Comparison of ENCODE assay signal across 8 mouse cellular contexts in genomic region chr10:75212981-75213380, GRCm38 (mm10). TPM values are rescaled to one million over a fixed set of nuclear protein-coding genes. Genes with fewer than 3 reads are reported as not detected.
DNase-seq lines count a peak whose midpoint lies in the region; ATAC-seq and TF ChIP-seq lines count a peak whose summit lies in the region.

No protein-coding gene starts in this region.

- no peak for TF ChIP-seq EP300 in CH12.LX (IDR thresholded peaks at IDR 0.05; ENCODE audit: low read length)

- peaks cover 3 to 37% of the 10 kb centered on the region in 2 experiments; a peak in 3 of 4 replicates for H3K4me1 ChIP-seq in CH12.LX (ENCODE audit: control insufficient read depth in 1 of 2, insufficient read depth in 2 of 2)
- H3K4me1 ChIP-seq in embryonic facial prominence, embryonic 11.5 days (ENCODE audit: control insufficient read depth, insufficient read depth, low read length) = no peaks in the 10 kb centered on the region
- peaks cover 18% of the 10 kb centered on the region for H3K4me1 ChIP-seq in hindbrain, embryonic 13.5 days (replicated peaks)
- H3K4me1 ChIP-seq in limb, embryonic 14.5 days (ENCODE audit: control insufficient read depth, insufficient read depth, low read length) = peaks cover 6% of the 10 kb centered on the region; the same call in 1 of the 2 replicates
- no peaks in the 10 kb centered on the region for H3K4me1 ChIP-seq in olfactory bulb, adult 2 months (ENCODE audit: control insufficient read depth, insufficient read depth, low read length)

- peaks cover 7% of the 10 kb centered on the region for H3K9me3 ChIP-seq in CH12.LX (replicated peaks; ENCODE audit: low read length)
- no peaks in the 10 kb centered on the region for H3K9me3 ChIP-seq in embryonic facial prominence, embryonic 11.5 days (replicated peaks; ENCODE audit: control insufficient read depth, low read length)
- no peaks in the 10 kb centered on the region for H3K9me3 ChIP-seq in hindbrain, embryonic 13.5 days
- H3K9me3 ChIP-seq in limb, embryonic 14.5 days (ENCODE audit: control insufficient read depth, low read length) = no peaks in the 10 kb centered on the region

- H3K4me2 ChIP-seq in CH12.LX (ENCODE audit: insufficient read depth, low read depth, poor library complexity, severe bottlenecking) = peak overlapping the region; percentile 76
- H3K4me2 ChIP-seq in embryonic facial prominence, embryonic 11.5 days (ENCODE audit: low read depth, low read length) = peak overlapping the region; percentile 69
- peak overlapping the region; percentile 62 for H3K4me2 ChIP-seq in hindbrain, embryonic 13.5 days
- H3K4me2 ChIP-seq in limb, embryonic 14.5 days (replicated peaks; ENCODE audit: low read depth, low read length, severe bottlenecking) = peak overlapping the region; percentile 66

- peak overlapping the region; percentile 71 to 83 (median 77) for H3K4me3 ChIP-seq in CH12.LX (replicated peaks in 1 of 3; ENCODE audit: low read depth in 2 of 3, low read length in 2 of 3, poor library complexity in 1 of 3)
- H3K4me3 ChIP-seq in embryonic facial prominence, embryonic 11.5 days (ENCODE audit: low read depth, low read length) = peak overlapping the region; percentile 77
- H3K4me3 ChIP-seq in hindbrain, embryonic 13.5 days = peak overlapping the region; percentile 81
- H3K4me3 ChIP-seq in limb, embryonic 14.5 days (replicated peaks; ENCODE audit: low read length) = peak overlapping the region; percentile 81
- peak overlapping the region; percentile 37; the same call in 1 of the 2 replicates for H3K4me3 ChIP-seq in olfactory bulb, adult 2 months (ENCODE audit: insufficient read depth, low read depth, low read length)

- peak overlapping the region; percentile 63 for H3K9ac ChIP-seq in CH12.LX (ENCODE audit: insufficient read depth, low read depth)
- peak overlapping the region; percentile 91 for H3K9ac ChIP-seq in embryonic facial prominence, embryonic 11.5 days (replicated peaks; ENCODE audit: low read length)
- peak overlapping the region; percentile 96 for H3K9ac ChIP-seq in hindbrain, embryonic 13.5 days
- peak overlapping the region; percentile 95 for H3K9ac ChIP-seq in limb, embryonic 14.5 days (ENCODE audit: low read depth, low read length, severe bottlenecking)

- H3K27ac ChIP-seq in CH12.LX (ENCODE audit: insufficient read depth, low read depth) = no peak overlapping the region
- H3K27ac ChIP-seq in embryonic facial prominence, embryonic 11.5 days (replicated peaks; ENCODE audit: low read depth, low read length) = no peak overlapping the region
- peak overlapping the region; percentile 99 for H3K27ac ChIP-seq in hindbrain, embryonic 13.5 days
- no peak overlapping the region for H3K27ac ChIP-seq in limb, embryonic 14.5 days (replicated peaks; ENCODE audit: low read depth, low read length)
- no peak overlapping the region for H3K27ac ChIP-seq in olfactory bulb, adult 2 months (ENCODE audit: insufficient read depth, low read depth, low read length)

- no peak for ATAC-seq in embryonic facial prominence, embryonic 11.5 days (replicated peaks; ENCODE audit: insufficient number of reproducible peaks, low FRiP score, low TSS enrichment, low read depth)
- no peak for ATAC-seq in hindbrain, embryonic 13.5 days (ENCODE audit: low FRiP score)
- no peak for ATAC-seq in limb, embryonic 14.5 days (ENCODE audit: low FRiP score, low read depth)

- in situ Hi-C loops in CH12.LX (cut with MboI; ENCODE audit: low pct_ligation_motif_present, low pct_unique_long_range_greater_than_20kb, low sequenced_read_pairs) = no loop called here

- peaks cover 0 to 9% of the 10 kb centered on the region in 2 experiments for H3K36me3 ChIP-seq in CH12.LX (replicated peaks in 1 of 2; ENCODE audit: control insufficient read depth in 1 of 2, insufficient read depth in 1 of 2, low read length in 1 of 2)
- H3K36me3 ChIP-seq in embryonic facial prominence, embryonic 11.5 days (replicated peaks; ENCODE audit: control insufficient read depth, insufficient read depth, low read depth, low read length) = no peaks in the 10 kb centered on the region
- H3K36me3 ChIP-seq in hindbrain, embryonic 13.5 days = no peaks in the 10 kb centered on the region
- 0 out of 2 replicates have a peak, but pooled peaks cover 3% of the 10 kb centered on the region for H3K36me3 ChIP-seq in limb, embryonic 14.5 days (ENCODE audit: control insufficient read depth, insufficient read depth, low read length)

- H3K27me3 ChIP-seq in CH12.LX (replicated peaks) = no peaks in the 10 kb centered on the region
- H3K27me3 ChIP-seq in embryonic facial prominence, embryonic 11.5 days (ENCODE audit: control insufficient read depth, insufficient read depth, low read length) = no peaks in the 10 kb centered on the region
- no peaks in the 10 kb centered on the region for H3K27me3 ChIP-seq in hindbrain, embryonic 13.5 days
- H3K27me3 ChIP-seq in limb, embryonic 14.5 days (ENCODE audit: control insufficient read depth, insufficient read depth, low read length) = no peaks in the 10 kb centered on the region

- DNase-seq in embryo, embryonic 9.5 days (ENCODE audit: extremely low spot score) = peak; percentile 2
- DNase-seq in embryo, embryonic 11 days = no peak
- no peak for DNase-seq in CH12.LX (ENCODE audit: extremely low read depth)
- DNase-seq in embryonic facial prominence, embryonic 11.5 days (ENCODE audit: low spot score) = no peak
- no peak for DNase-seq in limb, embryonic 14.5 days (ENCODE audit: low spot score)
- no peak for DNase-seq in spleen, postnatal 10 days (ENCODE audit: low spot score in 2 of 2)

- dilution Hi-C loops in CH12.LX (cut with MboI; ENCODE audit: extremely low pct_ligation_motif_present, extremely low pct_unique_long_range_greater_than_20kb, low sequenced_read_pairs) = no loop called here

- WGBS in embryonic facial prominence, embryonic 11.5 days = 62% methylated on average over 7 of the region's 7 CpGs
- WGBS in hindbrain, embryonic 13.5 days = 47% methylated on average over 7 of the region's 7 CpGs
- 48% methylated on average over 7 of the region's 7 CpGs for WGBS in limb, embryonic 14.5 days
- 5% methylated on average over 7 of the region's 7 CpGs for WGBS in olfactory bulb, adult 2 months

- no peak for TF ChIP-seq CTCF in CH12.LX (conservative IDR thresholded peaks at IDR 0.05 in 1 of 2, IDR thresholded peaks at IDR 0.05 in 1 of 2; ENCODE audit: low read depth in 2 of 2, low read length in 2 of 2)
- no peak for TF ChIP-seq CTCF in olfactory bulb, adult 2 months (IDR thresholded peaks at IDR 0.05; ENCODE audit: insufficient read depth, low read depth, low read length)

- TF ChIP-seq POLR2A in CH12.LX (IDR thresholded peaks at IDR 0.05; ENCODE audit: low read depth, low read length) = no peak
- TF ChIP-seq POLR2A in limb, embryonic 14.5 days (IDR thresholded peaks at IDR 0.05; ENCODE audit: borderline replicate concordance, extremely low read depth, insufficient read depth, insufficient read length) = no peak
- no peak for TF ChIP-seq POLR2A in olfactory bulb, adult 2 months (IDR thresholded peaks at IDR 0.05; ENCODE audit: insufficient read depth, low read depth, low read length)

- H3K79me2 ChIP-seq in CH12.LX (replicated peaks; ENCODE audit: control insufficient read depth, extremely low read depth, insufficient read depth, poor library complexity, severe bottlenecking) = peaks cover 41% of the 10 kb centered on the region

- no peak for TF ChIP-seq RAD21 in CH12.LX (IDR thresholded peaks at IDR 0.05; ENCODE audit: low read depth, low read length)

TF ChIP-seq in CH12.LX, 34 proteins besides CTCF, POLR2A, EP300 and RAD21:
- TF ChIP-seq IRF4 (IDR thresholded peaks at IDR 0.05; ENCODE audit: low read depth, low read length) (no peak), JUND (conservative IDR thresholded peaks at IDR 0.05; ENCODE audit: low read depth, low read length) (no peak), TBP (conservative IDR thresholded peaks at IDR 0.05; ENCODE audit: low read depth, low read length) (no peak), POLR2AphosphoS2 (IDR thresholded peaks at IDR 0.05; ENCODE audit: low read depth, low read length) (no peak), CHD1 (IDR thresholded peaks at IDR 0.05; ENCODE audit: low read depth, low read length) (peak; percentile 31; the same call in 1 of the 2 replicates), MAFK (IDR thresholded peaks at IDR 0.05; ENCODE audit: insufficient replicate concordance, low read length) (no peak)

RNA-seq across cellular contexts. Expression of gene Specc1l, which starts 1.1 kb away (rescaled TPM):
- total RNA-seq in CH12.LX (2012; rRNA removed) (21.0 and 21.1 TPM in 2 replicates), CH12.LX (2014; rRNA removed) (15.3 and 18.6 TPM in 2 replicates)
- polyA plus RNA-seq in CH12.LX (2012; ENCODE audit: insufficient read length, low read depth) = 23.6 and 25.1 TPM in 2 replicates
- polyA plus RNA-seq in embryonic facial prominence, embryonic 11.5 days (2014; fragmentation: Nextera tagmentation; extraction: Ambion mirVana) = 23.3 and 24.1 TPM in 2 replicates
- polyA plus RNA-seq in hindbrain, embryonic 13.5 days (2015; fragmentation: Nextera tagmentation; extraction: Ambion mirVana) = 33.9 and 34.6 TPM in 2 replicates
- polyA plus RNA-seq in limb, embryonic 14.5 days (2012; rRNA removed) = 27.7 and 29.1 TPM in 2 replicates
- 21.4 and 27.2 TPM in 2 replicates for polyA plus RNA-seq in limb, embryonic 14.5 days (2014; fragmentation: Nextera tagmentation; extraction: Ambion mirVana)
- not detected in 2 replicates for polyA plus RNA-seq in olfactory bulb, adult 2 months (2012; ENCODE audit: insufficient read depth, insufficient read length, low replicate concordance, missing spikeins)
